Mouse (Mus musculus) embryonic stem cell, embryonic (primary cell): ENCODE measurements around the gene Hist1h4c.
"Not testable (repeated sequence)": the region's sequence is repeated elsewhere in the genome, so short reads cannot be mapped to it uniquely, and the experiment has no call there.

Experiments
- CTCF ChIA-PET, 4 experiments: fragments of 300-600 bp in 2 of 4; fragments of 350-600 bp in 2 of 4; sonication (Branson Sonifier 250); formaldehyde crosslinking; loops; one replicate each; lab custom pipeline; 2022; ENCODE audit warnings: inconsistent platforms in 2 of 4; lab: Charles Lee
- POLR2A ChIA-PET, 4 experiments: fragments of 300-600 bp in 2 of 4; fragments of 350-600 bp in 2 of 4; sonication (Branson Sonifier 250); formaldehyde crosslinking; loops; one replicate each; lab custom pipeline; 2022; ENCODE audit warnings: antibody characterized with exemption in 4 of 4, inconsistent platforms in 1 of 4; lab: Charles Lee

Gene Hist1h4c

DNA sequence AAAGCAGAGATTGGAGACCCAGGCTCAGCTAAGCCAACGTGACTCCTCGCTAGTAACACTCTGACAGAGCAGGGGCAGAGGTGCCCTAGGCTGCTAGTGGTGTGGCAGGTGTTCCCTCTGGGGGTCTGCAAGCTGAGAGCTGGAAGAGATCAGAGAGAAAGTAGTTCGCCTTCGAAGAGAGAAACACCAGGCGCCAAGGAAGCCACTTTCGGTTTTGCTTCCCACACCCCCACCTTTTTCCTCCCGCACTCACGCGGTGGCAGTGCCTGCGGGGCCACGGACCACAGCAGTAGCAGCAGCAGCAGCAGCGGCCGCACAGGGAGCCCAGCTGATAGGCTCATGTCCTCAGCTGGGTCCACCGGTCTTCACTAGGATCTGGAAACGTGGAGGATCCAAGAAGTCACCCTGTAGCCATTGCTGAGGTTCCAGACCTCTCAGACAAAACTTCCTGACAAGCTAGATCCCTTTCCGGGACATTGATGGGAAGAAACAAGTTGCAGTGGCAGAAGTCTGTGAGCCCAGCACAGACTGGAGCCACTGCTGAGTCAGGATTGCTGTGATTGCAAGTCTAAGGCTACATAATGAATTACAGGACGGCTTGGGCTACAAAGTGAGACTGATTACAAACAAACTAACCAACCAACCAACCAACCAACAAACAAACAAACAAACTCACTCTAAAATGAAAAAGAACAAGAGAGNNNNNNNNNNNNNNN, 12.3 kb upstream of the Hist1h4c start, which contains the start of gene Hfe:
TSS of gene Hfe (minus strand) at position 481 of the 716 bp plus-strand sequence.
- ChIA-PET POLR2A (interaction anchor here in 3 of 4 experiments (0.5 to 6.4 kb wide), 27 partner anchors 9 to 364 kb away, joined by 3 to 56 read pairs (median 6); partner anchors contain the start of genes Hist1h2ab (in 3 of the 3), Hist1h2ac (in 3 of the 3), Hist1h2bc (in 3 of the 3) and Hist1h3b (in 3 of the 3)), CTCF (interaction anchor here in 2 of 4 experiments (0.6 to 0.8 kb wide), 2 partner anchors 10 to 595 kb away, joined by 3 to 5 read pairs; no protein-coding TSS in a partner anchor)

DNA sequence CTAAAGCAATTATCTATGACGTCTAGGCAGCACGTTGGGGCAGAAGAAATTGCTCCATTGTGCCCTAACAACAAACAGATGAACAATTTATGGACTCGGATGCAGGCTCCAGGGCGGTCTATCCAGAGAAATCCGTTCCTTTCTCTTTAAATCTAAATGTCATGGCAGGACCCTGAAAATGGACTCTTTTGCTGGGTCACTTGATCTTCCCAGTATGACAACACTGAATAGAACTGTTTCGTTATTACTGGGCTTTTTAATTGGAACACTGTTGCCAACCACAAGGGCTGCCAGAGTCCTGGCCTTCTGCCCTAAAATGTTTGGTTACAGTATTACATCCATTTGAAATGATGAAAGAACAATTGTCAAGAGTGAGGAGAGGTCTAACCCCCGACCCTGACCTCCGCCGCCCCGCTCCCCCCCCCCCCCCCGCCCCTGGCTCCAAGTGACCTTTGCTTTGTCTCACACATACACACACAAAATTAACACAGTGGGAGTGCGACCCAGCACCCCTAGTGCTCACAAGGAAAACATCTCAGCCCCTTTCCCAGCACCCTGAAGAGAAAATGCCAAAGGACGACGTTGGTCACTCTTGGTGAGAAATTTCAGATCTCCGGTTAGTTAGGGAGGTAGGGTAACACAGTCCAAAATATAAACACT, 11.6 kb upstream of the Hist1h4c start:
- POLR2A ChIA-PET, result interaction anchor here in 3 of 4 experiments (0.7 to 6.4 kb wide), 28 partner anchors 8 to 139 kb away, joined by 3 to 56 read pairs (median 7); partner anchors contain the start of genes Hist1h2ab (in 3 of the 3), Hist1h2ac (in 3 of the 3), Hist1h2bc (in 3 of the 3) and Hist1h3b (in 3 of the 3)
- CTCF ChIA-PET, result interaction anchor here in 1 of 4 experiments (0.6 kb wide), 1 partner anchor 596 kb away, joined by 3 read pairs; no protein-coding TSS in a partner anchor

DNA sequence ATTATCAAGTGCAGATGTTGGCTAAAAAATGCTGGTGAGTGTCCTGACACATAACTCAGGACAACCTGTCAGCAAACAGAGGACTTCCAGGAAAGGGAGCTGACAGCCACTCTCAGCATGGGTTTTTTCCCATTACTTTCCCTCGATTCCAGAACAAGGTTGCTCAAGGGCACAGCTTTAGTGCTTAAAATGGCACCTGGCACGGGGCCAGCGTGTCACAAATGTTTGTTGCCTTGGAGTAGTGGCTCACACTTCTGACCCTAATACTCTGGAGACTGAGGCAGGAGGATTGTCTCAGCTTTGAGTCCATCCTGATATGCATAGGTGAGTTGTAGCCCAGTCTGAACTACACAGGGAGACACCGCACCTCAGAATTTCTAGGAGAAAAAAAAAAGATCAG, 10.4 kb upstream of the Hist1h4c start:
- POLR2A ChIA-PET, result interaction anchor here in 3 of 4 experiments (0.6 to 5.3 kb wide), 32 partner anchors 9 to 226 kb away, joined by 3 to 42 read pairs (median 4); partner anchors contain the start of genes Hist1h4c (in 3 of the 3), Hist1h1a (in 2 of the 3), Hist1h1c (in 2 of the 3) and Hist1h2ac (in 2 of the 3)

DNA sequence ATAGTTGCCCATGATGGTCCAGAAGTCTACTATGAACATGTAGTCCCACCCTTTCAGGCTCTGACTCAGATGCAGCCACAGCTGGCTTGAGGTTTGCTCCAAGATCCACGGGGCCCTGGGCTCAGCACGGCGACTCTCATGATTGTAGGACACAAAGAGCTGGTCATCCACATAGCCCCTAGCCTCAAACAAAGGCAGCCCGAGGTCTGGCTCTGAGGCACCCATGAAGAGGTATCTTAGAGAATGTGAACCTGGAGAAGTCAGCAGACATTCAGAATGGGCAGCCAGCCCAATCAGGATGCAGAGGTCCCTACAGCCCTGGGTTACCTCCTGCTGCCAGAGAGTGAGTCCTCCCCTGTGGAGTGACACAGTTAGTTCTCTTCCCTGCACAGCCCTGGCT, 9.8 kb upstream of the Hist1h4c start:
- POLR2A ChIA-PET, result interaction anchor here in 3 of 4 experiments (0.7 to 5.3 kb wide), 39 partner anchors 9 to 227 kb away, joined by 3 to 42 read pairs (median 4); partner anchors contain the start of genes Hist1h1a (in 3 of the 3), Hist1h1c (in 3 of the 3), Hist1h2ac (in 3 of the 3) and Hist1h2bc (in 3 of the 3)
- CTCF ChIA-PET, result interaction anchor here in 1 of 4 experiments (0.6 kb wide), 1 partner anchor 58 kb away, joined by 7 read pairs; no protein-coding TSS in a partner anchor

More for the DNA sequence above, 10.4 kb upstream of the Hist1h4c start:
- CTCF ChIA-PET, result no interaction called here

DNA sequence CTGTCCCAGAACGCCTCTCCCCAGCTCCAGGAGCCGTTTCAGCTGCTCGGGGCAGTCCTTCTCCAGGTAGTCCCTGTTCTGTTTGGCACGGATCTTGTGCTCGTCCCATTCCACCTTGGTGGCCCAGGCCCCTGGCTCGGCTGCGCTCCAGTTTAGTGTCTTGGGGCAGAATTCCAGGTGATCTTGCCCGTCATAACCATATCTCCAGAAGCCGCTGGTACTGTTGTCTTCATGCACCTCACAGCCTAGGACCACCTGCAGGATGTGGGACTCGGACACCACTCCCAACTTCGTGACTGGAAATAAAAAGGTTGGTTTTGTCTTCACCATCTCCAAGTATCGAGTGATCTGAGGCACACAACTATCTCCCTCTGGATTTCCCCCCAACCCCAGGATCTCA, 8.5 kb upstream of the Hist1h4c start:
- ChIA-PET POLR2A (interaction anchor here in 2 of 4 experiments (1.0 to 5.3 kb wide), 5 partner anchors 8 to 56 kb away, joined by 3 to 42 read pairs (median 5); partner anchors contain the start of genes Hist1h1a (in 1 of the 2), Hist1h2ab (in 1 of the 2), Hist1h2ac (in 1 of the 2) and Hist1h2bc (in 1 of the 2)), CTCF (no interaction called here)

DNA sequence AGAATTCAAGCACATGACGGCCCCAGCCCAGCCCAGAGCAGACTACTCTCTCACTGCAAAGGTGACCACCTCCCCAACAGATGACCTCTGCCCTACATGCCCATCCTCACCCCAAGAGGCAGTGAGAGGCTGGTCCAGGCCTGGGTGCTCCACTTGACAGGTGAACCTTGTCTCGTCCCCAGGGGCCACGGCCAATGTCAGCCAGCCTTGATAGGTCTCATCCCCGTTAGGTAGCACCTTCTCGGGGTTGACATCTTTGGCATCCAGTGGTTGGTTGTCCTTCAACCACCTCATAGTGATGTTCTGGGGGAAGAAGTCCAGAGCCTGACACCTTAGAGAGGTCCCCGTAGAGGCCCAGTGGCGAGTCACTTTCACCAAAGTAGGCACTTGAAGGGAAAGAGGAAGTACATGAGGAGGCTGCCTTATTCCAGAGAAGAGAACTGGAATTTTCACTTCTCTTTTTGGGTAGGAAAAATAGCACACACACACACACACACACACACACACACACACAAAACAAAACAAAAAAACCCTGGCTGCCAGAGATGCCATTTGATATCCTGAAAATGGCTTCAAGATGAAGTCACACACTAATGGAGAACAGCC, 7.6 kb upstream of the Hist1h4c start:
- CTCF ChIA-PET, result no interaction called here
- POLR2A ChIA-PET, result interaction anchor here in 1 of 4 experiments (1.0 to 15.5 kb wide), 4 partner anchors 7 to 57 kb away, joined by 3 to 469 read pairs (median 8); partner anchors contain the start of genes Hist1h1a, Hist1h1c, Hist1h2ab and Hist1h2bb

DNA sequence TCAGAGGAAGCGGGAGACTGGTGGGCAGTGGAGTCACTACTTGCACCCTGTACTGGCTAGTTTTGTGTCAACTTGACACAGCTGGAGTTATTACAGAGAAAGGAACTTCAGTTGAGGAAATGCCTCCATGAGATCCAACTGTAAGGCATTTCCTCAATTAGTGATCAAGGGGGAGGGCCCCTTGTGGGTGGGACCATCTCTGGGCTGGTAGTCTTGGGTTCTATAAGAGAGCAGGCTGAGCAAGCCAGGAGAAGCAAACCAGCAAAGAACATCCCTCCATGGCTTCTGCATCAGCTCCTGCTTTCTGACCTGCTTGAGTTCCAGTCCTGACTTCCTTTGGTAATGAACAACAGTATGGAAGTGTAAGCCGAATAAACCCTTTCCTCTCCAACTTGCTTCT, 4.5 kb upstream of the Hist1h4c start:
- CTCF ChIA-PET, result not testable (repeated sequence)
- POLR2A ChIA-PET, result interaction anchor here in 3 of 4 experiments (0.6 to 15.5 kb wide), 10 partner anchors 9 to 61 kb away, joined by 3 to 573 read pairs (median 16); partner anchors contain the start of genes Hist1h1c (in 3 of the 3), Hist1h2ac (in 2 of the 3), Hist1h2bb (in 2 of the 3) and Hist1h2bc (in 2 of the 3)

DNA sequence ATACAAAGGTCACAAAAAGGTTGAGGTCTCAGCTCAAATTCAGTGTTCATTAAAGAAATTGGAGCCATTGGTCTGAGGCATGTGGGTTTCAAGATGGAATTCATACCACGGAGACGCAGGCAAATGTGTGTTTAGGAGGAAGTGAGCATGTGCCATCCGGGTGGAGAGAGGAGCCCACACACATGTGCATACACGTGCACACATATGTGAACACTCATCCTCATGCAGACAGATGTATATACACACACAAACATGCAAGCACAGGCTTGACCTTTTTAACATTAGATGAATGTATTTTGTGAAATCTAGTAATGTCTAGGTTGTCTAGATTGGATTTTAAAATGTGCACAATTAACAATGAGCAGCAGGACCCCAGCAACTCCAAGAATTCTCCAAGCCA, 4.0 kb upstream of the Hist1h4c start:
- CTCF ChIA-PET, result no interaction called here

DNA sequence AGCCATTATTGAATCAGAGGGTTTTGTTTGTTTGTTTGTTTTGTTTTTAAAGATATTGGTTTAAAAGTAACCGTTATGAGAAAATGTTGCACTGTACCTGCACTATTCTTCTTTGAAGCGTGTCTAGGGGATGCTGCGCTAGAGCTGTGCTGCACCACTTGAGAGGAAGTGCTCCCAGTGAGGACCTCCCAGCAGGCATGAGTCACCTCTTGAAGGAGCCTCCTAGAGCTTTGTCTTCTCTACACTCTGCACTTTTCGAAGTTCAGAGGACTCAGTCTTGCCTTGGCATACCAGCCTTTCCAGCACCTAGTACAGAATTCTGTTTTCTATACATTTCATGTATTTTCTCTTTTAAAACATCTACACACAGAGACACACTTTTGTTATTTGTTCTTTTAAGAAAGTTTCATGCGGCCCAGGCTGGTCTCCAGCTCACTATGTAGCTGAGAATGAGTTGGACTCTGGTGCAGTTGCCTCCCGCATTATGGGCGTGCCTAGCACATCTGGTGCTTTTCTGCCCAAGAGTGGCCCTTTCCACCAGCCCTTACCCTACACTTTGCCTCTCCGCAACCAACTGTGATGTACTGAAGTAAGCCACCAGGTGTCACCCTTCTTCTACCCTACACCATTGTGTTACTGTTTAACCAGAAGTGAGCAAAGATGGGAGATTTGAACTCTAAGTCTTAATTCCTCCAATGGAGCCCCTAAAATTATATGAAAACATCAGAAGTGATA, 2.7 kb upstream of the Hist1h4c start:
- POLR2A ChIA-PET, result interaction anchor here in 3 of 4 experiments (0.6 to 15.5 kb wide), 25 partner anchors 12 to 146 kb away, joined by 3 to 573 read pairs (median 8); partner anchors contain the start of genes Hist1h1c (in 3 of the 3), Hist1h2ac (in 3 of the 3), Hist1h2bc (in 3 of the 3) and Hist1h4a (in 3 of the 3)
- CTCF ChIA-PET, result interaction anchor here (0.6 to 1.5 kb wide), 9 partner anchors 10 to 299 kb away, joined by 3 to 7 read pairs (median 4); partner anchors contain the start of genes Hfe (in 1 of the 4) and Hist1h1a (in 1 of the 4)

More for the DNA sequence above, 4.0 kb upstream of the Hist1h4c start:
- POLR2A ChIA-PET, result interaction anchor here (0.6 to 15.5 kb wide), 19 partner anchors 9 to 120 kb away, joined by 3 to 573 read pairs (median 7); partner anchors contain the start of genes Hist1h1c (in 3 of the 4), Hist1h1a (in 2 of the 4), Hist1h2ab (in 2 of the 4) and Hist1h2bb (in 2 of the 4)

DNA sequence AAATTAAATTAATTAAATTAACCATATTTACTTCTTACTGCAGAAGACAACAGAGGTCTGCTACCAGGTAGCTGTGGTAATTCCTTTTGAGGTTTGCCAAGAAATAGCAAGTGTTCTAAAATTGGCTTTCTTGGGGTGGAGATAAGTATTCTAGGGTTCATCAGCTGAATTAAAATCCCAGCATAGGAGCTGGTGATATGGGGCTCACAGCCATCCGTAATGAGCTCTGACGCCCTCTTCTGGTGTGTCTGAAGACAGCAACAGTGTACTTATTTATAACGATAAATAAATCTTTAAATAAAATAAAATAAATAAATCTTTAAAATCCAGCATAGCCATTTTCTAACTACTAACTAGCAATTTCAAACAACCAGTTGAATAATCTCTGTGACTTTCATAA, 1.5 kb upstream of the Hist1h4c start:
- ChIA-PET CTCF (interaction anchor here in 3 of 4 experiments (0.9 to 1.7 kb wide), 6 partner anchors 31 to 619 kb away, joined by 3 to 5 read pairs (median 4); no protein-coding TSS in a partner anchor), POLR2A (interaction anchor here in 3 of 4 experiments (1.0 to 15.5 kb wide), 25 partner anchors 9 to 292 kb away, joined by 3 to 573 read pairs (median 45); partner anchors contain the start of genes Hist1h1a (in 3 of the 3), Hist1h1c (in 3 of the 3), Hist1h2ac (in 3 of the 3) and Hist1h2bc (in 3 of the 3))

DNA sequence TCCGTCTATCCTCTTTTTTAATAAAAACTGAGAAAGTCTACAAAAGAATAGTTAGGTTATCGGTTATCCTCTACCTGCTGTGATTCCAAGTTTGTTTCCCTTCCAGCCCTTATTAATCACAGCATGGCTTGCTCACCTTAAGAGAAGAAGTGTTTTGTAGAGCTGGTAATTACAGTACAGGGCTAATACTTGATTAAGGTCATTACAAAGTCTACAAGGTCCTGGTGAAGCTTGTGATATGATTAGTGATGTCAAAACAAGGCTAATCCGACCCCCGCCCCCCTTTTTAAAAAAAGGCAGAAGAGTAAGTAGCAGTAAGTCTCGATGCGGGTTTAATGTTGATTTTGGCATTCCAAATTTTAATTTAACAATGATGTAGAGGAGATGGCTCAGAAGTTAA, 742 bp upstream of the Hist1h4c start:
- ChIA-PET POLR2A (interaction anchor here (0.6 to 15.5 kb wide), 98 partner anchors 8 to 1725 kb away, joined by 3 to 573 read pairs (median 10); partner anchors contain the start of genes Hist1h1c (in 4 of the 4), Hist1h2ac (in 4 of the 4), Hist1h2bc (in 4 of the 4) and Hist1h1a (in 3 of the 4)), CTCF (interaction anchor here in 2 of 4 experiments (0.9 to 2.2 kb wide), 12 partner anchors 15 to 620 kb away, joined by 3 to 23 read pairs (median 5); partner anchors contain the start of genes Hist1h2ac (in 2 of the 2), Hist1h2bc (in 2 of the 2) and Hist1h1a (in 1 of the 2))

DNA sequence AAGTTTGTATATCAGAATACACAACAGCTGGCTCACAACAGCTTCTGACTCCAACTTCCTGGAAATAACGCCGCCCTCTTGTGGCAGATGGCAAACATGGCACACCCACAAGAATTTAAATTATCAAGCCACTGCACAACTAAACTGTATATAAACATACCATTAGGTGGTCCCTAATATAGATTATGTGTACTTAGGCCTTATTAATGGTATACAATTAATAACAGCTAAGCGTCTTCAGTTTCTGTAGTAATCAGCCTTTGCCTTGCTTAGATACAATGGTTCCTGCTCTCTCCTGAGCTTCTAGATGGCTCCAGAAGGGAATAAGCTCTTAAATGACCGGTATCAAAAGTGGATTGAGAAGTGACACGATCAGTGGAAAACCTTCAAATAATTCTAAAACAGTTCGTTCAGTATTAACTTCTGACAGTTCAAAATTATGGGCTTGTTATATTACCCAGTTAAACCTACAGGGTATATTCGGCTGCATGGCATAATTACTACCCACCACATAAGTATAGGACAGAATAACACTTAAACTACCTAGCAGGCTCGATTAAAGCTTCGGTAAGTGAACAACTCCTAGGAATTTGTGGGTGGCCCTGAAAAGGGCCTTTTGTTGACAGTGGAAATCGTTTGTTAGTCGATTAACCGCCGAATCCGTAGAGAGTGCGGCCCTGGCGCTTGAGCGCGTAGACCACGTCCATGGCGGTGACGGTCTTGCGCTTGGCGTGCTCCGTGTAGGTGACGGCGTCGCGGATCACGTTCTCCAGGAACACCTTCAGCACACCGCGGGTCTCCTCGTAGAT, 559 bp downstream of the Hist1h4c start:
- ChIA-PET CTCF (interaction anchor here (0.5 to 2.2 kb wide), 28 partner anchors 13 to 296 kb away, joined by 3 to 23 read pairs (median 4); partner anchors contain the start of genes Hist1h2ac (in 3 of the 4), Hist1h2bc (in 3 of the 4), Hist1h1a (in 1 of the 4) and Hist1h1c (in 1 of the 4)), POLR2A (interaction anchor here (0.5 to 15.5 kb wide), 139 partner anchors 9 to 1944 kb away, joined by 3 to 573 read pairs (median 6); partner anchors contain the start of genes Hist1h1a (in 4 of the 4), Hist1h1c (in 4 of the 4), Hist1h2ab (in 4 of the 4) and Hist1h2ac (in 4 of the 4))

DNA sequence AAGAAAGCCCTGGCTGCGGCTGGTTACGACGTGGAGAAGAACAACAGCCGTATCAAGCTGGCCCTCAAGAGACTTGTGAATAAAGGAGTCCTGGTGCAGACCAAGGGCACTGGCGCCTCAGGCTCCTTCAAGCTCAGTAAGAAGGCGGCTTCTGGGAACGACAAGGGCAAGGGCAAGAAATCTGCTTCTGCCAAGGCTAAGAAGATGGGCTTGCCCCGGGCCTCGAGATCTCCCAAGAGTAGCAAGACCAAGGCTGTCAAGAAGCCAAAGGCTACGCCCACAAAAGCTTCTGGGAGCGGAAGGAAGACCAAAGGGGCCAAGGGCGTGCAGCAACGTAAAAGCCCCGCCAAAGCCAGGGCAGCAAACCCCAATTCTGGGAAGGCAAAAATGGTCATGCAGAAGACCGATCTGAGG, 2.2 kb downstream of the Hist1h4c start:
- CTCF ChIA-PET, result no interaction called here
- POLR2A ChIA-PET, result interaction anchor here (0.5 to 15.5 kb wide), 47 partner anchors 11 to 1300 kb away, joined by 3 to 573 read pairs (median 6); partner anchors contain the start of genes Hist1h2ac (in 4 of the 4), Hist1h2bc (in 4 of the 4), Hist1h1a (in 3 of the 4) and Hist1h1c (in 3 of the 4)

DNA sequence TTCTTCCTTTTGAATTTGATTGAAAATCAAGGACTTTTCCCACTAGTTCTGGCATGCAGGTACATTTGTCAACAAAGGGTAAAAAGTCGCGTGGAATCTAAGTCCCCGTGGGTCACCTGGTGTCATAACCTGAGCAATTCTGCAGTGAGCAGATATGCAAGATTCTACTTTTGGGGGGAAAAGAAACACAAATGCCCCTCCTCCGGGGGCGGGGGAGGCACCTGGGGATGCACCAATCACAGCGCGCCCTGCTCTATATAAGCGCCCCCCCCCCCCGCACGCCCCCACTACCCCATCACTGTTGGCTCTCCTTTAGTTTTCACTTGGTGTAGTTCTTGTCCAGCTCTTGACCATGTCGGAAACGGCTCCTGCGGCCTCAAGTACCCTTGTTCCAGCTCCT, 2.7 kb downstream of the Hist1h4c start, which contains the start of gene Hist1h1t:
TSS of gene Hist1h1t (plus strand) at position 301 of the 400 bp plus-strand sequence.
- ChIA-PET POLR2A (interaction anchor here (0.6 to 15.5 kb wide), 40 partner anchors 11 to 1301 kb away, joined by 3 to 573 read pairs (median 6); partner anchors contain the start of genes Hist1h2ac (in 4 of the 4), Hist1h2bc (in 4 of the 4), Hist1h1a (in 3 of the 4) and Hist1h1c (in 3 of the 4)), CTCF (interaction anchor here in 1 of 4 experiments (0.6 kb wide), 1 partner anchor 283 kb away, joined by 5 read pairs; no protein-coding TSS in a partner anchor)
